Mouse (Mus musculus) CH12.LX (cell line): Measurements from ENCODE around the gene Nr4a3.
A peak's percentile ranks its signal among the peaks of the same experiment; 100 is the strongest.

Experiments used
- CHD1 ChIP-seq: IDR thresholded peaks from 2 replicates; pipeline ENCODE4 v1.6.1; 2012; ENCODE audit warnings: low read depth, low read length, improper control_type of control experiment, inconsistent platforms
- CTCF ChIP-seq, 2 experiments: IDR thresholded peaks in 1 of 2; conservative IDR thresholded peaks in 1 of 2; 2 replicates each; pipeline ENCODE4 v1.5.1; 2011 to 2012; ENCODE audit warnings: low read depth in 2 of 2, low read length in 2 of 2, improper control_type of control experiment in 1 of 2, inconsistent platforms in 1 of 2, mild to moderate bottlenecking in 1 of 2, moderate library complexity in 1 of 2
- EP300 ChIP-seq: IDR thresholded peaks from 2 replicates; pipeline ENCODE4 v1.6.1; 2011; ENCODE audit warnings: low read length, improper control_type of control experiment
- GABPA ChIP-seq: IDR thresholded peaks from 2 replicates; pipeline ENCODE4 v1.6.1; 2012; ENCODE audit warnings: low read depth, low read length, improper control_type of control experiment, inconsistent platforms; ENCODE audit not compliant: insufficient replicate concordance
- MAFK ChIP-seq: IDR thresholded peaks from 2 replicates; pipeline ENCODE4 v1.6.1; 2011; ENCODE audit warnings: low read length, improper control_type of control experiment; ENCODE audit not compliant: insufficient replicate concordance
- MEF2A ChIP-seq: IDR thresholded peaks from 2 replicates; pipeline ENCODE4 v1.6.1; 2014; ENCODE audit warnings: low read depth, mild to moderate bottlenecking, inconsistent platforms, low read length, improper control_type of control experiment, borderline replicate concordance
- UBTF ChIP-seq: IDR thresholded peaks from 2 replicates; pipeline ENCODE4 v1.6.1; 2012; ENCODE audit warnings: low read depth, mild to moderate bottlenecking, inconsistent platforms, low read length, improper control_type of control experiment, moderate library complexity

- no peak for TF ChIP-seq CHD1
- TF ChIP-seq CTCF (conservative IDR thresholded peaks at IDR 0.05 in 1 of 2, IDR thresholded peaks at IDR 0.05 in 1 of 2; ENCODE audit: low read depth in 2 of 2, low read length in 2 of 2) = peak; percentile 41 to 71; a peak in 3 of 4 replicates
- TF ChIP-seq EP300 = no peak
- TF ChIP-seq MAFK = no peak
- TF ChIP-seq GABPA = no peak
- TF ChIP-seq MEF2A = no peak
- TF ChIP-seq UBTF = no peak
Observed at GRCm38 (mm10) chr4:48029652-48030051, 15.3 kb upstream of the Nr4a3 start.
